Mouse (Mus musculus): ENCODE results near the gene Pou4f1.
"Not testable (repeated sequence)": the region's sequence is repeated elsewhere in the genome, so short reads cannot be mapped to it uniquely, and the experiment has no call there.

DNA sequence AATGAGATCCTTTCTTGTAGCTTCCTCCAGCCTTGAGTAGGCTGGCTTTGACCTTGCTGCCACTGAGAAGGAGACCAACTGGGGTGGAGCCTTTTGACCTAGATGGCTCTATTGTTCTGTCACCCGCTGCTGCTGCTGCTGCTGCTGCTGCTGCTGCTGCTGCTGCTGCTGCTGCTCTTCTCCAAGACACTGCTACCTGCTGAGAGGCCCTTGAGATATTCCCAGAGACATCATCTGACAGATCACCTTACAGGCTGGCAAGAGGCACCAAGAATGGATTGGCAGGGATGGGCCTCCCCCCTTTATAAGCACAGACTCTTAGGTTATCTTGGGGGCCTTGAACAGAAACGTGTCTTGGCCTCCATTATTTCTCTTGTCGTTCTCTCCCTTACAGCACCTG is 35.0 kb upstream of the Pou4f1 start:
- TF ChIP-seq POLR2AphosphoS5 (IDR thresholded peaks at IDR 0.05; ENCODE audit: borderline replicate concordance, low read depth, low read length); CTCF (IDR thresholded peaks at IDR 0.05 in 2 of 3, conservative IDR thresholded peaks at IDR 0.05 in 1 of 3; ENCODE audit: control insufficient read depth in 1 of 3, insufficient read depth in 1 of 3, low read depth in 2 of 3, low read length in 3 of 3, poor library complexity in 1 of 3, severe bottlenecking in 1 of 3); GATA1 (IDR thresholded peaks at IDR 0.05; ENCODE audit: low read depth, low read length); USF2 (IDR thresholded peaks at IDR 0.05; ENCODE audit: borderline replicate concordance in 1 of 2, insufficient read depth in 1 of 2, low read depth in 1 of 2, low read length in 2 of 2); POLR2A (IDR thresholded peaks at IDR 0.05; ENCODE audit: control insufficient read depth in 1 of 2, insufficient read depth in 1 of 2, low read depth in 1 of 2, low read length in 2 of 2, poor library complexity in 1 of 2); POLR2AphosphoS2 (IDR thresholded peaks at IDR 0.05; ENCODE audit: low read length); NRF1 (IDR thresholded peaks at IDR 0.05; ENCODE audit: insufficient read depth, low read depth, low read length, poor library complexity, severe bottlenecking); E2F4 (IDR thresholded peaks at IDR 0.05; ENCODE audit: borderline replicate concordance, low read depth, low read length); KAT2A (conservative IDR thresholded peaks at IDR 0.05; ENCODE audit: low read depth, low read length); SMC3 (IDR thresholded peaks at IDR 0.05; ENCODE audit: low read depth, low read length): not testable (repeated sequence)
